Mouse (Mus musculus) heart, postnatal 36 days (tissue): Measurements from ENCODE around the gene Mrpl9. TPM values are rescaled to one million over a fixed set of nuclear protein-coding genes. Genes with fewer than 3 reads are reported as not detected.
A peak's percentile ranks its signal among the peaks of the same experiment; 100 is the strongest.

Experiments used
- DNase-seq, 2 experiments: peaks; one replicate each; pipeline ENCODE4 v3.0.0; 2021 to 2022
- intact Hi-C: fragments of 180-260 bp; cut with DNase I; formaldehyde crosslinking; loops from one replicate; pipeline ENCODE4 v1.15.1; 2025
- total RNA-seq, 2 experiments: library from RNA; stranded (reverse); gene quantifications; 2 replicates each; pipeline ENCODE4 v1.2.3; 2021

The Mrpl9 gene
- total RNA-seq, 2 experiments from 2014 or later, result 68.6 to 74.2 TPM

DNA sequence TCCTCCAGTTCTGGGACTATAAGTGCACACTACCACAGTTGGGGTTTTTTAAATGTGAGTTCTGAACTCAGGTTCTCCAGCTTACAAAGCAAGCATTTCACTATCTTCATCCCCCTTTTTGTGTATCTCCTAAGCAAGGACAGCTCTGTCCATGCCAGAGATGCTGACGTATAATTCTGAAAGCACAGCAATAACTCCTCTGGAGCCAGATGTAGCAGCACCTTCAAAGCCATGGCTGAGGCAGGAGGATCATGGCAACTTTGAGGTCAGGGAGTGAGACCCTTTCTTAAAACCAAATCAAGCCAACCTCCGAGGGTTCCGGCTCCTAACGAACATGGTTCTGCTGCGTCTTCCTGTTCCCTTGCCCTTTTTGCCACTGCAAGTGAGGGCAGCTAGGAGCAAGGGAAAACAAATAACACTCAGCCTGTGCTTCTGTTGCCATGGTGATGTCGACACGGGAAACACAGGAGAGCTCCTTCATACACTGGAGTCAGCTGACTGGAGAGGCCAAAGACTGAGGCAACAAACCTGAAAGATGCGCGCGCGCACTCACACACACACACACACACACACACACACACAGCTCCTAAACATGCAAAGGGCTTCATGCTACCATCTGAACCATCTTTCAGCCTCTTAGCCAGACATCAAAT, 20.9 kb downstream of the Mrpl9 start:
- intact Hi-C loops, result no loop called here
- no peak for DNase-seq

DNA sequence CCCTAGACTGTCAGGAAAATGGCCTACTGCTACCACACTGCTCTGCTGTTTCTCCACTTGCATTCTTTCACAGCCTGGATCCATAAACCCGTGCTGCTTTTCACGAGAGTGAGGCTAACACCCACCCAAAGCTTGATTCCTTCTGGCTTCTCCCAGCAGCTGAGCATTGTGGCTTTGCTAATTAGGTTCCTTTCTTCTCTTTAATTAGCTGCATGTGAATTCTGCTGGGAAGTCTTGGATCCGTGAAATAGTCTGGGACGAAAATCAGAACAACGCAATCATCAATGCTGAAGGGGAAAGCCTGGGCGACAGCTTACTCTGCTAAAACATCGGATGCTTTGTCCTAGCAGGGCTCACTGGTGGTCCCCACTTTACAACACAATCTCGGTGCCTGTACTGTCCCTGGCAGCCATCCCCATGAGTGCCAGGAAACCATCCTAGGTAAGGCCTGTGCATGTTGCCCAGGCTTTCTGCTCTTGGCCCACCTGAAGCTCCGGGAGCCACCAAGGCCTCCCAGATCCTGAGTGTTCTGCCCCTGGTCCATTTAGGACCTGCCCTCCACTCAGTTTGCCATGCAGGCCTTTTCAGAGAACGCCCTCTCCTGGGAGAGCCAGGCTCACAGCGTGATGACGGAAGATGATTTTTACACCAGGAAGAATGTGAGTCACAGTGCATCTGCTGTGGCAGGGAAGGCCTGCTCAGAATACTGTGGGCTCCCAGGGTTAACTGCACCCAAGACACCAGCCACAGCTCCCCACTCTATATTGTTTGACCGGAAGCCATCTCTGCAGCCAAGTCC, 22.7 kb downstream of the Mrpl9 start:
- DNase-seq, result no peak
- intact Hi-C loops, result no loop called here

DNA sequence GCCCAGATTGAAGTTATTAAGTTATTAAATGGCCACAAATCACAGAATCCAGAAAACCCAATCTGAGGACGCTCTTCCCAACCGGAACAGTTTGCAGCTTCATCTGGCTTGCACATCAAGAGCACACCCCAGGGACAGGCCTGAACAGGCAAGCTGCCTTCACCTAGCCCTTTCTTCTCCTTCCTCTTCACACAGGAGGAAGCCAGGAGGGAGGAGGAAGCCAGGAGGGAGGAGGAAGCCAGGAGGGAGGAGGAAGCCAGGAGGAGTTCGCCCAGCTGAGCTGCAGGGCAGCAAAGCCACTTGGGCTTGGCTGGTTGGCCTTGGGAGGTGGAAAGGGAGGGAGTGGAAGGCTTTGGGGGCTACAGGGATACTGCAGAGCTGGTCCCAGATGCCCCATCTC, 25.8 kb downstream of the Mrpl9 start:
- no peak for DNase-seq
- intact Hi-C loops, result no loop called here

DNA sequence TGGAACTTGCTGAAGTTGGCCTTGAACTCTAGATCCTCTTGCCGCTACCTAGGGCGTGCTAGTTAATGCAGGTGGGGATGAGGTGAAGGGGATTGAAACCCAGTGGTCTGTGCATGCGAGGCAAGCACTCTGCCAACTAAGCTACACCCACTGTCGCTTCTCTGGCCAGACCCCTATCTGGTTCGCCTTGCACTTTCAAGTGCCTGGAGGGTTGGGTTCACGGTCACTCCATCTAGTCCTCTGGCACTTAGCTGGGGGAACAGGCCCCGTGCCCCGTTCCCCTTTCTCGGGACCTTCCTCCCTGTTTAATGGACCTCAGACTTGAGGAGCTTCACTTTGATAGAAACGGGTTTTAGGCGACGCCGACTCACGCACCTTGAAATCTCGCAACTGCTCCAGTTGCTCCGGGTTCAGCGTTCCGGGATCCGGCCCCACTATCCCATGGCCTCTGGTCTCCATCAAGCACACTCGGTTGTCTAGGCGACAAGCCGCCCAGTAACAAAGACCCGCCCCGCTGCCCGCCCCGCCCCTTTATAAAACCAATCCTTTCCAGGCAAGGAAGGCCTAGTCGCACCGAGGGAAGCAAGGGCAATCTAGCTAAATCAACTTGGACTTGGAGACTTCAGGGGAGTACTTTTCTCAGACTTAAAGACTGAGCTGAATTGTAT, 29.5 kb downstream of the Mrpl9 start:
- intact Hi-C loops, result no loop called here
- peak; percentile 14 to 16 for DNase-seq

GRCm38 (mm10) chr3:94473115-94473505, 30.0 kb downstream of the Mrpl9 start:
- intact Hi-C loops, result no loop called here
- peak in 1 of 2 experiments; percentile 11 for DNase-seq

- no peak for DNase-seq
- intact Hi-C loops, result no loop called here
Measured at GRCm38 (mm10) chr3:94473567-94474232, 30.6 kb downstream of the Mrpl9 start.

DNA sequence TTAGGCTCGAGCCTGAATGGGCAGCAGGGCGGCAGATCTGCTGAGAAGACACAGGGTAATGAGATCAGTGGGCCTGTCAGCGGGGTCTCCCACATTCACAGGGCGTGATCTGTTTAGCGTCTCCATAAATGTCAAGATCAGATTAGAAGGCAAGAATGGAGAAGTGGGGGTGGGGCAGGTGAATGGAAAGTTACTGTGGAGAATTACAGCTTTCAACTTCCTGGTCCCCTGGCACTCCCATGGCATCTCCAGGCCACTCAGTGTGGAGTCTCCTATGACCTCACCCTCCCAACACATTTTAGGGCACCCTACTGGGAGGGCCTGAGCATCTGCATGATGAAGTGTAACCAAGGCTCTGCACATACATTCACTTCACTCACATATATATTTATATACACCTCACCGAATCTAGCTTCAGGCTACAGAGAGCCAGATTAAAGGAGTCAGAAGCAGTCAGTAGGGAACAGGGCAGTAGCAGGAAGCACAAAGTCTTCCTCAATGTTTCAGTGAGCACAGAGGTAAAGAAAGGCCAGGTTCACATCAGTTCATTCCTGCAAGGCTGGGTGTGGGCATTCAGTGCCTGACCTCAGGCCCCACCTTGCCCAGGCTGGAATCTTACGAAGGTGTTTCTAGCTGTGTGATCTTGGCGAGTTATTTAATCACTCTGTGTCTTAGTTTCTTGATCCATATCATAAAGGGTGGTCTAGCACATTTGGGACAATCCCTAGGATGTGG, 33.4 kb downstream of the Mrpl9 start:
- no peak for DNase-seq
- intact Hi-C loops, result no loop called here

DNA sequence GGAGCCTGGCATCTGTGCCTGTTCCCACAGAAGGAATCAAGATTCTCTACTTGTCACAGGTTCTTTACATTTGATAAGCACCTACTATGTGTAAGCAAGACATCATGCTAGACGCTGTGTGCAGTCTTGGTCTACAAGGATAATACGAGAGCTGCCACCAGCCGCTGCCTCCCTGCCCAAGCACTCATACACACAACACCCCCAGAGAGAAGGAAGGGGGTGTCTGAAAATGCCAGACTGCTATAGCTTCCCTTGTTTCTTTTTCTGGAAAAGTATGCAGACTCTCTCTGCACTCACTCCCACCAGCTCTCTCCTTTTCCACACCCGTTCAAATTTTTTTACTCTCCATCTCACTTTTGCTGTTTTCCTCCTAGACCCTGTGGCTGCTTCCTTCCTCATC, 34.3 kb downstream of the Mrpl9 start:
- no peak for DNase-seq
- intact Hi-C loops, result no loop called here

DNA sequence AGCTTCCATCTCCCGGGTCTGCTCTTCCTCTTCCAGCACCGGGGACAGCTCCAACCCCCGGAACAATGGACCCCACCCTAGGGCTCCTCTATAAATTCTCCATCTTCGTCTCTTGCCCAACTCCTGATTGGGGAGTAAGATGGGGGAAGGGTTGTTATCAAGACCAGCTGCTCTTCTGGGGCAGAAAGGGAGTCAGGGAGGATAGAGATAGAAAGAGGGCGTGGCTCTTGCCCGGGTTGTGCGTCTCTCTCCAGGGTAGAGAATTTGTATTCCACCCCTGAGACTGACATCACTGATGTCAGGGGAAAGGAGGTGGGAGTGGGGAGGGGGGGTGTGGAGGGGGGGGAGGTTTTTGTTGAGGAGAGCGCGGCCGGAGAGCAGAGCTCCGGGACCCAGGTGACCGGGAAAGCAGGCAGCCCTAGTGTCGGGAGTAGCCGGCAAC, 34.9 kb downstream of the Mrpl9 start, which contains the start of gene Celf3:
Celf3 (plus strand) TSS at position 315 of the 442 bp plus-strand sequence.
- intact Hi-C loops, result no loop called here
- no peak for DNase-seq

DNA sequence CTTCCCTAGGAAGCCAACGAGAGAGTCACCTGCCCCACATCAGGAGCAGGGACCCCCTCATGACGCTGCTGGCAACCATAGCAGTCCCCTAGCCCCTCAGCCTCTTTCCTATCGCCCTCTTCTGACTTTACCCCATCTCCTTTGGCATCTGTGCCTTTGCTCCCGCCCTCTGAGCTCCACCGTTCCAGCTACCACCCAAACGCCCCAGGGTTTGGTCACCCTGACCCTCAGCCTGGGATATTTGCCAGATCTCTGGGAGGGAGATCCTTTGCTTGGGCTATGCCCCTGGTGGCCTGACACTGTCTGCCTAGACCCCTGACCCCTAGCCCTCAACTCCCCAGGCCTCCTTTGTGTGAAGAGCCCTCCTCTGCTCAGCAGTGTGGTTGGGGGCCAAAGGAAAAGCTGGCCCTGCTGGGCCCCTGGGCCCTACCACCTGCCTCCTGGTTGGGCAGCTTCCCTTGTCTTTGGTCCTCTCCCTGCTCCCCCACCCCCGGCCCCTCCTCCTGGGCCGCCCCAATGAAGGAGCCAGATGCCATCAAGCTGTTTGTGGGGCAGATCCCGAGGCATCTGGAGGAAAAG, 35.6 kb downstream of the Mrpl9 start:
- intact Hi-C loops, result no loop called here
- DNase-seq, result no peak

GRCm38 (mm10) chr3:94479564-94479963, 36.4 kb downstream of the Mrpl9 start:
- intact Hi-C loops, result no loop called here
- DNase-seq, result no peak

- no peak for DNase-seq
- intact Hi-C loops, result no loop called here
Measured at GRCm38 (mm10) chr3:94480291-94480884, 37.3 kb downstream of the Mrpl9 start, which contains the start of gene Riiad1. Riiad1 (minus strand) TSS chr3:94480341.

DNA sequence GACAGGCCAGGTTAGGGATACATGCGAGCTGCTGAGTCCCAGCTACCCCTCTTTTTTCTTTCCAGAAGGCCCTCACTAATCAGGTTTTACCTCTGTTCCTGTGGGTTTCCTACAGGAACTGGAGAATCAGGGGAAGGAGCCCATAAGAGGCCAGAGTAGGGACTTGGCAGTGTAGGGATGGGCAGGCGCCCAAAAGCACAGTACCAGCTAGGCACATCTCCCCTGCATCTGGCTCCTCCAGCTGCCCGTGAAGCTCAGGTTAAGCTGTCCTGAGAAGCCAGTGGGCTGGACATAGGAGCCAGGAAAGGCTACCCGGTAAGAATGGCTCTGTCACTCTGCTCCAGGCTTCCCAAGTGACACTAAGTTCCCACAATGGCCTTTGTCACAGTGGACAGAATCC, 38.3 kb downstream of the Mrpl9 start:
- intact Hi-C loops, result no loop called here
- DNase-seq, result no peak

DNA sequence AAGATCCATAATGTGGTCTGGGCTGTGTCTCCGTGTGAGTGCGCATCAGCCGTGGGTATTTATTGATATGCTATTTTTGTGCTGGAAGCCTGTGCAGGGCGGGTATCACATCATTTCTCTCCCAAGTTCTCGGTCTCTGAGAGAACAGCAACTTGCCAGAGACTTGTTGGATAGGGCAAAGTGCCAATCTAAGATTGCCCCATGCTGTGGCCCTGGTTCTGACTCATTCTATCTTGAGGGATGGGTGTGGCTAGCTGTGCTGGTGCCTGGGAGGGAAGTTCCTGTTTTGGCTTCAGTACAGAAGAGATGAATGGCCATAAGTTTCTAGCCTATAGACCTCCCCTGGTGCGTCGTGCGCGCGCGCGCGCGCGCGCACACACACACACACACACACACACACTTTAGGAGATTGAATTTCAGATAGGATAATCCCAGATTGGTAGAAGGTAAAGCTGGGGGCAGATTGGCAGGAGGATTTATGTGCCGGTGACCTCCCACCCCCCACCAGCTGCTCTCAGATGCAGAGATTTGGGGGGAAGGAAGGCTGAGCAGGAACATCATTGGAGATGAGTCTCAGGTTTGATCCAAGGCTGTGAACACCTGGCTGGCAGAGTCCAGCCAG, 39.8 kb downstream of the Mrpl9 start:
- DNase-seq, result peak; percentile 11 to 17
- intact Hi-C loops, result no loop called here

GRCm38 (mm10) chr3:94483790-94484439, 40.8 kb downstream of the Mrpl9 start:
- no peak for DNase-seq
- intact Hi-C loops, result no loop called here

DNA sequence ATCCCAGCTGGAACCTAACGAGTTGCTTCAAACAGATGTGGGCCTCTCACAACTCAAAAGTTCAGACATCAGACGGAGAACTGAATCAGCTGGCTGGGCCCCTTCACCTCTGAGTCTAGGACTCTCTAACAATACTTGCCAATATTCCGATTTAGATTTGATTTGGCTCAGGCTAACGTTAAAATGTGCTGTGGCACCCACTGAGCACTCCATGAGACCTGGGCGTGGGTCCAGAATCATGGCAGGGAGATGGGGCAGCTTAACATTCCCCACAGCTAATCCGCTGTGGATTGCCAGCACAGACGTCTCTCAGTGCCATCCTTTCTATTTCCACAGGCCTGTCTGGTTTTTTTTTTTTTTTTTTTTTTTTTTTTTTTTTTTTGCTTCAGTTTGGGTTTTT, 42.8 kb downstream of the Mrpl9 start:
- intact Hi-C loops, result no loop called here

GRCm38 (mm10) chr3:94487581-94487980, 44.5 kb downstream of the Mrpl9 start:
- no peak for DNase-seq
- intact Hi-C loops, result no loop called here

More for the DNA sequence above, 42.8 kb downstream of the Mrpl9 start:
- no peak for DNase-seq

DNA sequence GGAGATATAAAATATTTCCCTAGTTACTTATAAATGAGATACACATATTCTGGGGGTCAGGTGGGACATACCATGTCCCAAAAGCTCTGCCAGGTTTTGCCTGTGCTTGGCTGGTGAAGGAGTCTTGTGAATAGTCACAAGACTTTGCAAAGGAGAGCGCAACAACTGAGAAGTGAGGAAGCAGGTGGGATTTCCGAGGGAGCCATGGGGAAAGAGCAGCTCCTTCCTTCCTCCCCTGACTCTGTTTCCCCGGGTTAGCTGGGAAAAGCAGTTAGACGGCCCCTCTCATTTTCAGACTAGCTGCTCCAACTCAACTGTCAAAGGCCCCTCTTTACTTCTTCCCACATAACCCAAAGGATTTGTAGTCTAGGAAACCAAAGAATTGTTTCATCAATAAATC, 54.0 kb downstream of the Mrpl9 start:
- intact Hi-C loops, result no loop called here
- DNase-seq, result no peak
